Mouse (Mus musculus) central nervous system, embryonic 18 days (tissue): ENCODE measurements around the gene Hist1h2bf. TPM values are rescaled to one million over a fixed set of nuclear protein-coding genes. Genes with fewer than 3 reads are reported as not detected.

Experiments
- polyA plus RNA-seq: library from polyadenylated mRNA; depleted of rRNA; stranded (reverse); fragments of >200 nt; gene quantifications from 2 replicates; pipeline ENCODE4 v1.2.3, GENCODE M21; 2012; rRNA removed

Hist1h2bf gene
- polyA plus RNA-seq, 1 experiment = 2.3 TPM

Other genes with a start within 250 kb of the Hist1h2bf start
- gene Zfp322a, start 205.0 kb downstream of the Hist1h2bf start, polyA plus RNA-seq = 22.3 and 23.5 TPM in 2 replicates
- gene Abt1, start 150.3 kb downstream of the Hist1h2bf start, polyA plus RNA-seq = 8.5 and 8.8 TPM in 2 replicates
- gene Btn1a1, start 108.3 kb downstream of the Hist1h2bf start, polyA plus RNA-seq = 0.09 and 0.12 TPM in 2 replicates
- 0.06 and 0.07 TPM in 2 replicates for gene Btn2a2, start 85.3 kb downstream of the Hist1h2bf start, polyA plus RNA-seq
- gene Hist1h4h, start 43.1 kb downstream of the Hist1h2bf start, polyA plus RNA-seq = 10.2 and 10.6 TPM in 2 replicates
- 47.4 and 62.7 TPM in 2 replicates for gene Hist1h2af, start 40.3 kb downstream of the Hist1h2bf start, polyA plus RNA-seq
- 2.2 and 4.8 TPM in 2 replicates for gene Hist1h3g, start 38.8 kb downstream of the Hist1h2bf start, polyA plus RNA-seq
- 0.52 and 0.80 TPM in 2 replicates for gene Hist1h2bh, start 30.8 kb downstream of the Hist1h2bf start, polyA plus RNA-seq
- 0.48 and 0.52 TPM in 2 replicates for gene Hist1h3f, start 30.1 kb downstream of the Hist1h2bf start, polyA plus RNA-seq
- 4.7 and 5.8 TPM in 2 replicates for gene Hist1h4f, start 22.5 kb downstream of the Hist1h2bf start, polyA plus RNA-seq
- 0.14 and 0.15 TPM in 2 replicates for gene Hist1h1d, start 20.9 kb downstream of the Hist1h2bf start, polyA plus RNA-seq
- gene Hist1h3e, start 11.8 kb downstream of the Hist1h2bf start, polyA plus RNA-seq = 5.6 and 7.2 TPM in 2 replicates
- 4.4 and 4.5 TPM in 2 replicates for gene Hist1h2ae, start 3.0 kb downstream of the Hist1h2bf start, polyA plus RNA-seq
- 7.1 and 9.6 TPM in 2 replicates for gene Hist1h2bg, start 2.8 kb downstream of the Hist1h2bf start, polyA plus RNA-seq
- gene Hist1h2ad, start 185 bp upstream of the Hist1h2bf start, polyA plus RNA-seq = 1.6 and 1.8 TPM in 2 replicates
- 4.3 and 5.6 TPM in 2 replicates for gene Hist1h3d, start 1.6 kb upstream of the Hist1h2bf start, polyA plus RNA-seq
- 1.9 and 2.8 TPM in 2 replicates for gene Hist1h4d, start 7.4 kb upstream of the Hist1h2bf start, polyA plus RNA-seq
- gene Hist1h2be, start 46.9 kb upstream of the Hist1h2bf start, polyA plus RNA-seq = 1.2 and 1.5 TPM in 2 replicates
- 1.8 and 1.9 TPM in 2 replicates for gene Hist1h1e, start 48.4 kb upstream of the Hist1h2bf start, polyA plus RNA-seq
- gene Hist1h2ac, start 109.8 kb upstream of the Hist1h2bf start, polyA plus RNA-seq = 0.62 and 0.67 TPM in 2 replicates
- gene Hist1h2bc, start 110.0 kb upstream of the Hist1h2bf start, polyA plus RNA-seq = 32.4 and 40.3 TPM in 2 replicates
- not detected in 2 replicates for gene Hist1h1t, start 121.6 kb upstream of the Hist1h2bf start, polyA plus RNA-seq
- 2.6 and 3.4 TPM in 2 replicates for gene Hist1h4c, start 124.3 kb upstream of the Hist1h2bf start, polyA plus RNA-seq
- 1.5 and 2.0 TPM in 2 replicates for gene Hfe, start 136.7 kb upstream of the Hist1h2bf start, polyA plus RNA-seq
- gene Hist1h1c, start 164.6 kb upstream of the Hist1h2bf start, polyA plus RNA-seq = 12.8 and 15.6 TPM in 2 replicates
- 3.9 and 4.1 TPM in 2 replicates for gene Hist1h3c, start 171.4 kb upstream of the Hist1h2bf start, polyA plus RNA-seq
- 1.9 and 2.7 TPM in 2 replicates for gene Hist1h2bb, start 172.5 kb upstream of the Hist1h2bf start, polyA plus RNA-seq
- gene Hist1h2ab, start 176.9 kb upstream of the Hist1h2bf start, polyA plus RNA-seq = 6.3 and 6.8 TPM in 2 replicates
- 7.5 and 8.8 TPM in 2 replicates for gene Hist1h3b, start 178.1 kb upstream of the Hist1h2bf start, polyA plus RNA-seq
- 4.9 and 7.8 TPM in 2 replicates for gene Hist1h4b, start 182.8 kb upstream of the Hist1h2bf start, polyA plus RNA-seq
- 2.3 and 3.4 TPM in 2 replicates for gene Hist1h4a, start 187.0 kb upstream of the Hist1h2bf start, polyA plus RNA-seq
- 5.1 and 5.4 TPM in 2 replicates for gene Hist1h3a, start 188.2 kb upstream of the Hist1h2bf start, polyA plus RNA-seq
- 0.66 and 1.8 TPM in 2 replicates for gene Hist1h1a, start 189.5 kb upstream of the Hist1h2bf start, polyA plus RNA-seq
- gene Trim38, start 195.7 kb upstream of the Hist1h2bf start, polyA plus RNA-seq = 0.04 TPM in 1 of 2 replicates, not detected in the other
- gene Slc17a2, start 232.8 kb upstream of the Hist1h2bf start, polyA plus RNA-seq = 0.01 TPM in 1 of 2 replicates, not detected in the other